Mouse (Mus musculus) left cerebral cortex, postnatal 14 days (tissue): ENCODE data around the gene Megf11. TPM values are rescaled to one million over a fixed set of nuclear protein-coding genes. Genes with fewer than 3 reads are reported as not detected.
"Not testable (repeated sequence)": the region's sequence is repeated elsewhere in the genome, so short reads cannot be mapped to it uniquely, and the experiment has no call there.

ENCODE experiments used
- DNase-seq, 2 experiments: peaks; one replicate each; pipeline ENCODE4 v3.0.0; 2021 to 2022; ENCODE audit warnings: low spot score in 2 of 2, mixed read lengths in 1 of 2
- intact Hi-C: fragments of 180-260 bp; cut with DNase I; formaldehyde crosslinking; loops from one replicate; pipeline ENCODE4 v1.15.1; 2025
- total RNA-seq, 2 experiments: library from RNA; stranded (reverse); gene quantifications; 2 replicates each; pipeline ENCODE4 v1.2.3; 2021

Gene Megf11
- total RNA-seq, 2 experiments from 2014 or later, result 13.6 to 14.5 TPM

GRCm38 (mm10) chr9:64454196-64454595 lies 68.8 kb downstream of the Megf11 start:
- no peak for DNase-seq
- intact Hi-C loops, result no loop called here

GRCm38 (mm10) chr9:64455910-64456309 lies 70.5 kb downstream of the Megf11 start:
- intact Hi-C loops, result no loop called here
- no peak for DNase-seq

GRCm38 (mm10) chr9:64457596-64457995 lies 72.2 kb downstream of the Megf11 start:
- no peak for DNase-seq
- intact Hi-C loops, result no loop called here

GRCm38 (mm10) chr9:64461568-64462308 lies 76.3 kb downstream of the Megf11 start:
- no peak for DNase-seq
- intact Hi-C loops, result no loop called here

- intact Hi-C loops, result no loop called here
- DNase-seq, result no peak
Observed at GRCm38 (mm10) chr9:64462870-64463269, 77.4 kb downstream of the Megf11 start.

- intact Hi-C loops, result no loop called here
- no peak for DNase-seq
Observed at GRCm38 (mm10) chr9:64466090-64466489, 80.7 kb downstream of the Megf11 start.

GRCm38 (mm10) chr9:64466564-64466963 lies 81.1 kb downstream of the Megf11 start:
- intact Hi-C loops, result no loop called here
- no peak for DNase-seq

GRCm38 (mm10) chr9:64470806-64471205 lies 85.4 kb downstream of the Megf11 start:
- intact Hi-C loops, result no loop called here
- DNase-seq, result no peak

GRCm38 (mm10) chr9:64471336-64471735 lies 85.9 kb downstream of the Megf11 start:
- intact Hi-C loops, result no loop called here
- no peak for DNase-seq

GRCm38 (mm10) chr9:64472165-64472564 lies 86.7 kb downstream of the Megf11 start:
- intact Hi-C loops, result no loop called here
- no peak for DNase-seq

GRCm38 (mm10) chr9:64472743-64473142 lies 87.3 kb downstream of the Megf11 start:
- intact Hi-C loops, result no loop called here
- no peak for DNase-seq

GRCm38 (mm10) chr9:64473170-64473569 lies 87.7 kb downstream of the Megf11 start:
- DNase-seq, result no peak

GRCm38 (mm10) chr9:64473695-64474094 lies 88.3 kb downstream of the Megf11 start:
- intact Hi-C loops, result no loop called here
- DNase-seq, result peak in 1 of 2 experiments; percentile 18

More at GRCm38 (mm10) chr9:64473170-64473569, 87.7 kb downstream of the Megf11 start:
- intact Hi-C loops, result no loop called here

- peak in 1 of 2 experiments; percentile 39 for DNase-seq
- intact Hi-C loops, result no loop called here
Observed at GRCm38 (mm10) chr9:64474142-64474541, 88.7 kb downstream of the Megf11 start.

GRCm38 (mm10) chr9:64475942-64476341 lies 90.5 kb downstream of the Megf11 start:
- no peak for DNase-seq
- intact Hi-C loops, result no loop called here

- DNase-seq, intact Hi-C loops: not testable (repeated sequence)
Observed at GRCm38 (mm10) chr9:64477397-64477796, 92.0 kb downstream of the Megf11 start.

GRCm38 (mm10) chr9:64482126-64482525 lies 96.7 kb downstream of the Megf11 start:
- intact Hi-C loops, result no loop called here
- no peak for DNase-seq

- intact Hi-C loops, result no loop called here
- DNase-seq, result no peak
Observed at GRCm38 (mm10) chr9:64487377-64487776, 102.0 kb downstream of the Megf11 start.

GRCm38 (mm10) chr9:64494647-64495046 lies 109.2 kb downstream of the Megf11 start:
- intact Hi-C loops, result no loop called here
- DNase-seq, result peak; percentile 22 to 55

- peak; percentile 26 to 53 for DNase-seq
- intact Hi-C loops, result no loop called here
Observed at GRCm38 (mm10) chr9:64498929-64499328, 113.5 kb downstream of the Megf11 start.

GRCm38 (mm10) chr9:64501211-64501610 lies 115.8 kb downstream of the Megf11 start:
- intact Hi-C loops, result loop anchor here (10.0 kb wide), 1 partner anchor 106 kb away; no protein-coding TSS in a partner anchor
- DNase-seq, result peak; percentile 28 to 71
